Mouse (Mus musculus): ENCODE results near the gene Vsnl1. TPM values are rescaled to one million over a fixed set of nuclear protein-coding genes. Genes with fewer than 3 reads are reported as not detected.

Vsnl1 gene
- total and polyA plus RNA-seq, 2 experiments from 2014 or later, result 208 to 288 TPM

- H3K27ac ChIP-seq (ENCODE audit: low read depth, low read length), result no peak overlapping the region
- no peak overlapping the region for H3K4me2 ChIP-seq (ENCODE audit: low read depth, low read length, poor library complexity, severe bottlenecking)
- peaks cover 23% of the 10 kb centered on the region; the same call in 1 of the 2 replicates for H3K36me3 ChIP-seq (ENCODE audit: insufficient read depth, low read length)
- no peaks in the 10 kb centered on the region for H3K9me3 ChIP-seq (ENCODE audit: low read length)
- DNase-seq (ENCODE audit: low spot score), result no peak
- no peaks in the 10 kb centered on the region for H3K4me1 ChIP-seq (ENCODE audit: insufficient read depth, low read length)
- H3K4me3 ChIP-seq (ENCODE audit: low read depth, low read length), result no peak overlapping the region
- no peak overlapping the region for H3K9ac ChIP-seq (replicated peaks; ENCODE audit: low read length, poor library complexity, severe bottlenecking)
- ATAC-seq (ENCODE audit: low FRiP score), result no peak
- H3K27me3 ChIP-seq (ENCODE audit: insufficient read depth, low read length), result no peaks in the 10 kb centered on the region
- 92% methylated on average over 1 of the region's 1 CpGs for WGBS
- TF ChIP-seq CTCF (IDR thresholded peaks at IDR 0.05), result no peak
Observed at GRCm38 (mm10) chr12:11300858-11301257, 135.6 kb downstream of the Vsnl1 start.

GRCm38 (mm10) chr12:11286382-11286781 lies 150.0 kb downstream of the Vsnl1 start:
- Histone ChIP-seq H3K9me3 (ENCODE audit: low read length) (no peaks in the 10 kb centered on the region), H3K27ac (ENCODE audit: low read depth, low read length) (no peak overlapping the region), H3K4me2 (ENCODE audit: low read depth, low read length, poor library complexity, severe bottlenecking) (no peak overlapping the region), H3K4me3 (ENCODE audit: low read depth, low read length) (no peak overlapping the region), H3K4me1 (ENCODE audit: insufficient read depth, low read length) (no peaks in the 10 kb centered on the region), H3K9ac (replicated peaks; ENCODE audit: low read length, poor library complexity, severe bottlenecking) (no peak overlapping the region), H3K27me3 (ENCODE audit: insufficient read depth, low read length) (no peaks in the 10 kb centered on the region), H3K36me3 (ENCODE audit: insufficient read depth, low read length) (peaks cover 37% of the 10 kb centered on the region)
- DNase-seq (ENCODE audit: low spot score) (no peak), ATAC-seq (ENCODE audit: low FRiP score) (no peak)
- TF ChIP-seq CTCF (IDR thresholded peaks at IDR 0.05), result peak; percentile 16; the same call in 1 of the 2 replicates
- WGBS, result 93% methylated on average over 2 of the region's 2 CpGs

- H3K27ac ChIP-seq (ENCODE audit: low read depth, low read length), result no peak overlapping the region
- H3K4me2 ChIP-seq (ENCODE audit: low read depth, low read length, poor library complexity, severe bottlenecking), result no peak overlapping the region
- peaks cover 23% of the 10 kb centered on the region for H3K36me3 ChIP-seq (ENCODE audit: insufficient read depth, low read length)
- no peak overlapping the region for H3K4me3 ChIP-seq (ENCODE audit: low read depth, low read length)
- no peaks in the 10 kb centered on the region for H3K27me3 ChIP-seq (ENCODE audit: insufficient read depth, low read length)
- 90% methylated on average over 2 of the region's 2 CpGs for WGBS
- DNase-seq (ENCODE audit: low spot score) (no peak), ATAC-seq (ENCODE audit: low FRiP score) (no peak)
- TF ChIP-seq CTCF (IDR thresholded peaks at IDR 0.05), result no peak
- no peak overlapping the region for H3K9ac ChIP-seq (replicated peaks; ENCODE audit: low read length, poor library complexity, severe bottlenecking)
- no peaks in the 10 kb centered on the region for H3K9me3 ChIP-seq (ENCODE audit: low read length)
- H3K4me1 ChIP-seq (ENCODE audit: insufficient read depth, low read length), result no peaks in the 10 kb centered on the region
Observed at GRCm38 (mm10) chr12:11281584-11281983, 154.8 kb downstream of the Vsnl1 start.

GRCm38 (mm10) chr12:11279886-11280285 lies 156.5 kb downstream of the Vsnl1 start:
- Histone ChIP-seq H3K36me3 (ENCODE audit: insufficient read depth, low read length) (peaks cover 16% of the 10 kb centered on the region; the same call in 1 of the 2 replicates), H3K9ac (replicated peaks; ENCODE audit: low read length, poor library complexity, severe bottlenecking) (no peak overlapping the region), H3K9me3 (ENCODE audit: low read length) (no peaks in the 10 kb centered on the region), H3K27me3 (ENCODE audit: insufficient read depth, low read length) (no peaks in the 10 kb centered on the region), H3K4me2 (ENCODE audit: low read depth, low read length, poor library complexity, severe bottlenecking) (no peak overlapping the region), H3K27ac (ENCODE audit: low read depth, low read length) (no peak overlapping the region), H3K4me1 (ENCODE audit: insufficient read depth, low read length) (no peaks in the 10 kb centered on the region), H3K4me3 (ENCODE audit: low read depth, low read length) (no peak overlapping the region)
- no peak for ATAC-seq (ENCODE audit: low FRiP score)
- no peak for TF ChIP-seq CTCF (IDR thresholded peaks at IDR 0.05)
- WGBS, result 95% methylated on average over 3 of the region's 3 CpGs
- DNase-seq (ENCODE audit: low spot score), result no peak

- DNase-seq (ENCODE audit: low spot score) (no peak), ATAC-seq (ENCODE audit: low FRiP score) (no peak)
- no peaks in the 10 kb centered on the region for H3K27me3 ChIP-seq (ENCODE audit: insufficient read depth, low read length)
- H3K9ac ChIP-seq (replicated peaks; ENCODE audit: low read length, poor library complexity, severe bottlenecking), result no peak overlapping the region
- H3K36me3 ChIP-seq (ENCODE audit: insufficient read depth, low read length), result peaks cover 21% of the 10 kb centered on the region
- no peak overlapping the region for H3K27ac ChIP-seq (ENCODE audit: low read depth, low read length)
- no peak overlapping the region for H3K4me2 ChIP-seq (ENCODE audit: low read depth, low read length, poor library complexity, severe bottlenecking)
- no peaks in the 10 kb centered on the region for H3K4me1 ChIP-seq (ENCODE audit: insufficient read depth, low read length)
- no peak for TF ChIP-seq CTCF (IDR thresholded peaks at IDR 0.05)
- WGBS, result 96% methylated on average over 6 of the region's 6 CpGs
- H3K9me3 ChIP-seq (ENCODE audit: low read length), result no peaks in the 10 kb centered on the region
- no peak overlapping the region for H3K4me3 ChIP-seq (ENCODE audit: low read depth, low read length)
Observed at GRCm38 (mm10) chr12:11277207-11277606, 159.2 kb downstream of the Vsnl1 start.

GRCm38 (mm10) chr12:11276632-11277031 lies 159.8 kb downstream of the Vsnl1 start:
- no peak overlapping the region for H3K4me3 ChIP-seq (ENCODE audit: low read depth, low read length)

More at GRCm38 (mm10) chr12:11276632-11277031, 159.8 kb downstream of the Vsnl1 start:
- H3K27ac ChIP-seq (ENCODE audit: low read depth, low read length), result no peak overlapping the region
- no peaks in the 10 kb centered on the region for H3K27me3 ChIP-seq (ENCODE audit: insufficient read depth, low read length)
- H3K9me3 ChIP-seq (ENCODE audit: low read length), result no peaks in the 10 kb centered on the region
- no peaks in the 10 kb centered on the region for H3K4me1 ChIP-seq (ENCODE audit: insufficient read depth, low read length)
- WGBS, result 91% methylated on average over 2 of the region's 2 CpGs
- ATAC-seq (ENCODE audit: low FRiP score), result no peak
- peaks cover 21% of the 10 kb centered on the region for H3K36me3 ChIP-seq (ENCODE audit: insufficient read depth, low read length)
- no peak for TF ChIP-seq CTCF (IDR thresholded peaks at IDR 0.05)
- H3K4me2 ChIP-seq (ENCODE audit: low read depth, low read length, poor library complexity, severe bottlenecking), result no peak overlapping the region
- no peak for DNase-seq (ENCODE audit: low spot score)
- H3K9ac ChIP-seq (replicated peaks; ENCODE audit: low read length, poor library complexity, severe bottlenecking), result no peak overlapping the region

Small RNAs within 50 kb of the gene (microRNA-seq; reads per million reads assigned to microRNA genes)
- not detected for gene Mir7675 (ENCODE audit: borderline number of aligned reads)

Other genes with a start within 250 kb of the Vsnl1 start
- not detected in 2 replicates for gene Msgn1, start 227.6 kb downstream of the Vsnl1 start, total RNA-seq (2014; rRNA removed)
- gene Msgn1, start 227.6 kb downstream of the Vsnl1 start, polyA plus RNA-seq (2015; fragmentation: Nextera tagmentation; extraction: Ambion mirVana), result not detected in 2 replicates
- gene Gen1, start 170.8 kb downstream of the Vsnl1 start, total RNA-seq (2014; rRNA removed), result 0.99 and 2.1 TPM in 2 replicates
- 0.42 and 0.51 TPM in 2 replicates for gene Gen1, start 170.8 kb downstream of the Vsnl1 start, polyA plus RNA-seq (2015; fragmentation: Nextera tagmentation; extraction: Ambion mirVana)
- gene Smc6, start 170.7 kb downstream of the Vsnl1 start, total RNA-seq (2014; rRNA removed), result 22.4 and 24.4 TPM in 2 replicates
- 99.8 and 103 TPM in 2 replicates for gene Smc6, start 170.7 kb downstream of the Vsnl1 start, polyA plus RNA-seq (2015; fragmentation: Nextera tagmentation; extraction: Ambion mirVana)
- 0.49 and 0.85 TPM in 2 replicates for gene Rad51ap2, start 19.5 kb upstream of the Vsnl1 start, total RNA-seq (2014; rRNA removed)
- gene Rad51ap2, start 19.5 kb upstream of the Vsnl1 start, polyA plus RNA-seq (2015; fragmentation: Nextera tagmentation; extraction: Ambion mirVana), result 0.67 and 0.81 TPM in 2 replicates